Mouse (Mus musculus) cerebellum, adult 11 months (tissue): ENCODE measurements at regions not wholly inside any gene's neighbourhood (a gene's known extent, or its start where the extent isn't known, plus 50 kb on each side); places are given as distances from the start of the nearest gene placed in this dataset.

Source experiments
- DNase-seq: peaks from one replicate; pipeline ENCODE4 v3.0.0; 2022

DNA sequence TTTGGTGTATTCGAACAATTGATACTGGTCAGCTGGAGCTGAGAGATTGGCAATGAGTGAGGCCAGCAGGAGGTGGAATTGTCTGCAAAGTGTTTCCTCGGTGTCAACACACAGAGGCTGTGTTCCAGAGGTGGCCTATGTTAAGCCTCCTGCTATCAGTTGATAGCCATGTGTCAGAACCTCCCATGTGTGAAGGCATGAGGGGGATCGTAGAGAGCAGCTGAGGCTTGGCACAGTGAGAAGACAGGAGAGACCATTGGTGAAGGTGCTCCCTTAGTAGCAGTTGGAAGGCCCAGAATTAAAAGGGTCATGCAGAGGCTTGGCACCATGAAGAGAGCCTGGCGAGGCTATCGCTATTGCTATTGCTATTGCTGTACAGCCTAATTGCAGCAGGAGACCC, 86.6 kb upstream of the Opcml start:
- DNase-seq: no peak

DNA sequence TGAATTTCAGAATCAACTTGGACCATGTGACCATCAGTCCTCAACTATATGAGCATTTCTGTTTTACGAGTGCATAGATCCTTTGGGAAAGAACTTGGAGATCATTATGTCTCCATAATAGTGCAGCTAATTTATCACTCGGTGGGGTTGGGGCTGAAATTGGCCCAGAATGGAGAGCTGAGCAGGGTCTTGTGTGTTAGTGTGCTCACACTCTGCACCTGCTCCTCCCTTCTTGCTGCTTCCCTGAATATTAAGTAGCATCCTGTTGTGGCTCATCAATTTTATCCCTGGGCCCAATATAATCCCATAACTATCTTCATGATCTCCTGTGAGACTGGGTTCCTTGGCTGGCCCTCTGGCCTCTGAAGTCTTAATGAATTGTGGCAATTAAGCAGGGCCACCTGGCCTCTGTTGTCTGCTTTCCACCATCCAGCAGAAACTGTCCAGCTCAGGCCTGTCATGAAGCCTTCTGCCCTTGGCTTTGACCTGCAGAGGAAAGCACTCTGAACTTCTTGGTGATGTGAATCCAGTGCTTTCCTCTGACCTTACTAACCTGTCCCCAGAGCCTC, 66.7 kb upstream of the Opcml start:
- no peak for DNase-seq

DNA sequence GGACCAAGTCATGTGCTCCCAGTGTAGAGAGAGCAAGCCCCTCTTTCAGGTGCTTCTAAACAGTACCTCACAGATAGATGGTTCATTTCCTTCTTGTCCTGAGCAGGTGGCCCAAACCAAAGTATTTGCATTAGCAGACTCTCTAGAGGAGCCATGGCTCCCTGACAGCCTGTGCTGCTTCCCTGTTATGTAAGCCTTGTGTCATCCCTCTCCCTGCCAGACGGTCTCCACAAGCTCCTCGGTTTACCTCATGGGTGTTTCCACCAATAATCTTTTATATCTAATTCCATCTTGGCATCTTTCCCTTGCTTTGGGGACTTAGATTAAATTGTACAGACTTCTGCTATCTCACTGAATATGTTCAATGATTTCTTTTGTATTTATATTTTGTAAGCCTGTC, 66.0 kb upstream of the Opcml start:
- DNase-seq: no peak

DNA sequence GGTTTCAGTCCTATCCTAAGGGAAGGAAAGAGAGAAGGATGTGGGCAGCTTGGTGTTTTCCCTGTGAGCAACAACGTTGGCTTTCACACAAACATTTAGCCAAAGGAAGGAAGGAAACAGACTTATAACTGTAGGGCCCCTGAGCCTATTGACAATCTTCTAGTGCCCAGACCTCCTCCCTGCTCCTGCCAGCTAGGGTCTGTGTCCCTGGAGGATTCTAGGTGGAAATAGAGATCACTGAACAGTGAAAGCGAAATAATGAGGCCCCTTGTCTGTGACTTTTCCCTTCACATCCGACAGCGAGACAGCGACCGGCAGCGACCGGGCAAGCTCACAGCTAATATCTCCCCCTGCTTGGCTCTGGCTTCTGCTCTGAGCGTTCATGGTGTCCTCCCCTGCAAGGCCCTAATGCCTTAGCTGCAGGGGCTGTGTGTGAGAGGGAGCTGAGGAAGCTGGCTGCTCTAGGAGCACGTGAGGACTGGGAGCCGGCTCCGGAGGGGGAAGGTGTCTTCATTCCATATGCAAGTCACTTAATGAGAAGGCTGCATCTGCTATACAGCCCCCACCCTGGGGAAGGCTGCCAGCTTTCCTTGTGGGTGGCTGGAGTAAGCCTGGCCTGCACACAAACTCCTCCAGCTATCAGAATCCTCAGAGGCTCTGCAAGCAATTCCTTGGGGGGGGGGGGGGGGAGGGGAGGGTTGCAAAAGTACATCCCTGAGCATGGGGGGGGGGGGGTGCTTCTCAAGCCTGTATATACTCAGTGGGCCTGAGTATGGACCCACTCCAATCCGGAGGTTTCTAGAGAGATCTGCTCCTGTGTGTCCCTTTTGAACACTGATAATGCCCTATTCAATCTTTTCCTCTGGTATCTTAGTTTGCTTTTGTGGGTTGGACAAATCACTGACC, 61.7 kb upstream of the Opcml start:
- DNase-seq: no peak

DNA sequence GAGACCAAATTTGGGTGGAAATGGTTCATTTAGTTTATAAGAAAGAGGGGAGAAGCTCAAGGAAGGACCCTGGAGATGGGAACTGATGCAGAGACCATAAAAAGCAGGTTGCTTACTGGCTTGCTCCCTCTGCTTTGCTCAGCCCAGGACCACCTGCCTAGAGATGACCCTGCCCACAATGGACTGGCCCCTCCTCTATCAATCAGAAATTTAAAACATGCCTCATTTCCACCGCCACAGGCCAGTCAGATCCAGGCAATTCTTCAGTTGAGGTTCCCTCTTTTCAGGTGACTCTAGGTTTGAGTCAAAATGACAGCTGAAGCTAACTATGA, 61.1 kb upstream of the Opcml start:
- DNase-seq: no peak

DNA sequence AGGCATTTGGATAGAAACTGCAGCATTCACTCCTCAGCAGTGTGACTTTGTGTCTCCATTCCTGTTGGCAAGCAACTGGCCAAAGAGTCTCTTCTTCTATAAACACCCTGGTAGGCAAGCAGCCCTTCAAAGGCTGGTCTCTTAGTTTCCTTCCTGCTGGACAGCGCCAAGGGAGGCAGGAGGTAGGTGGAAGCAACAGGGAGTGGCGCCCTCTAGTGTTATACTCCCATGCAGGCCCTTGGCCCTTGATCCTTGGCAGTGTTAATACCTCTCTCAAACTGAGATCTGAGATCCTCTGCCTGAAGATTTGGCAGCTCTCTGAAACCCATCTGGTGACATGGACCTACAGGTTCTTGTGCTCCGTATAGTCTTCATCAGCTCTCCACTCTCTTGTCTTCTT, 51.3 kb upstream of the Opcml start:
- no peak for DNase-seq
